Mouse (Mus musculus) embryonic facial prominence, embryonic 13.5 days (tissue): ENCODE measurements around the gene Tor2a. TPM values are rescaled to one million over a fixed set of nuclear protein-coding genes. Genes with fewer than 3 reads are reported as not detected.

ENCODE experiments used
- ATAC-seq: fragments of 200-750 bp; cut with Nextera tagmentation; 2 replicates; pipeline ENCODE4 v1.8.0; 2017; ENCODE audit warnings: low read depth; ENCODE audit not compliant: insufficient number of reproducible peaks, insufficient read depth, low FRiP score, low TSS enrichment
- H3K27ac ChIP-seq: fragments of 300-500 bp; sonication (generic); 2 replicates; pipeline ENCODE4 v1.5.1; 2015; ENCODE audit warnings: moderate library complexity, mild to moderate bottlenecking, inconsistent platforms
- H3K27me3 ChIP-seq: fragments of 300-500 bp; sonication (generic); 2 replicates; pipeline ENCODE4 v1.6.1; 2015; ENCODE audit warnings: mild to moderate bottlenecking, inconsistent platforms
- H3K36me3 ChIP-seq: fragments of 300-500 bp; sonication (generic); 2 replicates; pipeline ENCODE4 v1.6.1; 2015; ENCODE audit warnings: mild to moderate bottlenecking, inconsistent platforms
- H3K4me1 ChIP-seq: fragments of 300-500 bp; sonication (generic); 2 replicates; pipeline ENCODE4 v1.6.1; 2015; ENCODE audit warnings: inconsistent platforms
- H3K4me2 ChIP-seq: fragments of 300-500 bp; sonication (generic); 2 replicates; pipeline ENCODE4 v1.6.1; 2015; ENCODE audit warnings: moderate library complexity, mild to moderate bottlenecking, inconsistent platforms
- H3K4me3 ChIP-seq: fragments of 300-500 bp; sonication (generic); 2 replicates; pipeline ENCODE4 v1.5.1; 2015; ENCODE audit warnings: mild to moderate bottlenecking, inconsistent platforms
- H3K9ac ChIP-seq: fragments of 300-500 bp; sonication (generic); 2 replicates; pipeline ENCODE4 v1.6.1; 2015; ENCODE audit warnings: mild to moderate bottlenecking, inconsistent platforms
- H3K9me3 ChIP-seq: fragments of 300-500 bp; sonication (generic); 2 replicates; pipeline ENCODE4 v1.6.1; 2016; ENCODE audit warnings: inconsistent platforms
- WGBS: fragments of 180-500 bp; shearing (Covaris S2); methylation state at CpG from one replicate; pipeline ENCODE4 v1.1.7; 2015; ENCODE audit warnings: mixed read lengths; 5-methylcytosine and 5-hydroxymethylcytosine counted together
- polyA plus RNA-seq: library from polyadenylated mRNA; unstranded; fragments of >200 nt; fragmentation: Nextera tagmentation; extraction: Ambion mirVana; gene quantifications from 2 replicates; pipeline ENCODE4 v1.2.1, GENCODE M21; 2015

Gene Tor2a
- 65.1 and 72.3 TPM in 2 replicates for polyA plus RNA-seq

DNA sequence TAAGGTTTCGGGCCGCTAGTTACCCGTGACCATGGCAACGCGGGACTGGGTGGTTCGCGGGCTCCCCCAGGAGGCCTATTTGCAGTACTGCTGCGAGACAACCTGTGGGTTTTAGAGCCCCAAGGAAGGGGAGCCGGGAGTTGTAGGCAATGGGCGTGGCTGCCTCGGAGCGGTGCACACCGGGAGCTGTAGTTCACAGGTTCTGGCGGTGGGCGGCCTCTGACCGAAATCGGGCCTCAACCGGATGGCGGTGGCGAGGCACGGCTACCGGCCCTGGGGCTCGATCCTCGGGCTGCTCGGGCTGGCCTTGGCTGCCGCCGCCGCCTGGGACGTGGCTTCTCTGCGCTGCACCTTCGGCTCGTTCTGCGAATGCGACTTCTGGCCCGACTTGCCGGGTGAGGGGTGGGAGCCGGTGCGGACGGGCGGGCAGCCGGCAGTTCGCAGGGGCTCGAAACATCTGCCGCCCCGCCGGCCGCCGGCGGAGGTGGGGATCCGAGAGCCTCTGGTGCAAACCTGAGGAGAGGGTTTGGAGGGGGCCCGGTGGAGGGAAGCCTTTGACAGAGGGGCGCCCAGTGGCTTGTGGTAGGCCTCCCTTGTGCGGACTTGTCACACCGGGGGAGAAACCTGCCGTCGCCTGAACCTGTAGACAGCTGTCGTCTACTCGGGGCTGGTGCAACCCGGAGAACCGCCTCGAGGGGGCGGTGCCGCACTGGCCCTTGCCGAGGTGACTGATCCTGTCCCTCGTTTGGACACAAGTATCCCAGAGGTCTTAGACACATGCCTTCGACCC, at the start of gene Tor2a:
Gene Tor2a, plus strand, starts transcription at position 179 of the 790 bp plus-strand sequence.
- Histone ChIP-seq H3K9ac (peak within 1 kb of the TSS; percentile 86), H3K4me2 (peak within 1 kb of the TSS; percentile 58), H3K27ac (peak within 1 kb of the TSS; percentile 89), H3K4me3 (peak within 1 kb of the TSS; percentile 72), H3K27me3 (no peaks in the 10 kb centered on the region), H3K9me3 (no peaks in the 10 kb centered on the region), H3K4me1 (peaks cover 11% of the 10 kb centered on the region), H3K36me3 (peaks cover 40% of the 10 kb centered on the region)
- peak; percentile 89 for ATAC-seq
- under 1% methylated on average over 66 of the region's 66 CpGs for WGBS

GRCm38 (mm10) chr2:32708643-32709042, 48.4 kb upstream of the Tor2a start:
- WGBS = 46% methylated on average over 3 of the region's 3 CpGs
- H3K9me3 ChIP-seq = no peaks in the 10 kb centered on the region
- H3K36me3 ChIP-seq = peaks cover 74% of the 10 kb centered on the region
- peaks cover 11% of the 10 kb centered on the region for H3K4me1 ChIP-seq
- H3K27ac ChIP-seq = no peak overlapping the region
- no peak overlapping the region for H3K4me2 ChIP-seq
- no peak overlapping the region for H3K9ac ChIP-seq
- no peaks in the 10 kb centered on the region for H3K27me3 ChIP-seq
- no peak for ATAC-seq
- H3K4me3 ChIP-seq = no peak overlapping the region

GRCm38 (mm10) chr2:32709521-32710137, 47.4 kb upstream of the Tor2a start:
- Histone ChIP-seq H3K4me3 (no peak overlapping the region), H3K9me3 (no peaks in the 10 kb centered on the region), H3K4me1 (peaks cover 20% of the 10 kb centered on the region), H3K27ac (0 out of 2 replicates have a peak overlapping the region, but pooled peaks have one; percentile 4), H3K4me2 (no peak overlapping the region), H3K27me3 (no peaks in the 10 kb centered on the region), H3K9ac (no peak overlapping the region), H3K36me3 (peaks cover 64% of the 10 kb centered on the region)
- no peak for ATAC-seq
- WGBS = 92% methylated on average over 20 of the region's 20 CpGs

- Histone ChIP-seq H3K4me1 (peaks cover 25% of the 10 kb centered on the region), H3K4me2 (no peak overlapping the region), H3K4me3 (no peak overlapping the region), H3K27me3 (no peaks in the 10 kb centered on the region), H3K27ac (no peak overlapping the region), H3K9me3 (no peaks in the 10 kb centered on the region), H3K36me3 (peaks cover 56% of the 10 kb centered on the region), H3K9ac (no peak overlapping the region)
- WGBS = 86% methylated on average over 5 of the region's 5 CpGs
- no peak for ATAC-seq
These were observed 46.6 kb upstream of the Tor2a start for GRCm38 (mm10) chr2:32710425-32710824.

DNA sequence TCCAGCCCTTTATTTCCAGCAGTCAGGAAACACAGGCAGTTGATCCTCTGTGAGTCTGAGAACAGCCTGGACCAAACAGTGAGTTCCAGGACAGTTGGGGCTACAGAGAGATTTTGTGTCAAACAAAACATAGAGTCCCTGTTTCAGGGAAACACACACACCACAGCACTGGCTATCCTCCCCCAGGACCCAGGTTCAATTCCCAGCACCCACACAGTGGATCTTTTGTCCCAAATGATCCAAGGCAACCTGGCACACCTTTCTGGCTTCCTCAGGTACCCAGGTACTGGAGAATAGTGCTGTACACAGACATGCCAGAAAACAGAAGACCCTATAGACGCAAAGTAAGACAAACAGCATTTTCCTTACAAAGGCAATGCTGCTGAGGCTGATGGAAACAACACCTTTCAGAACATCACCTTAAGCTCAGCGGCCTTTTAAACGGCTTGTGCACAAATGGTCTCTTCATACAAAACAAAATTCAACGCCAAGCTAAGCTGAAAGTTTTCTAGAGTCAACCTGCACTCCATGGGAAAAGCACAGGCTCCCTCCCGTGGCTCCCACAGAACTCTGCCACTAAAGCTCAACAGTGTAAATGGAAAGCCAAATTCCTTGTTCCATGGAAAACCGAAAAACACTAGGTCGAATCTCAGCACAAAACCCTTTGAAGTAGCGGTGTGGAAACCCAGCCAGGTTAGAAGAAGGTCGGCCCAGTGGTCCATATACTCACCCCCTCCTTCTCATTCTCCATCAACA, 45.6 kb upstream of the Tor2a start:
- no peaks in the 10 kb centered on the region for H3K9me3 ChIP-seq
- H3K27ac ChIP-seq = peak overlapping the region; percentile 97
- H3K4me1 ChIP-seq = peaks cover 25% of the 10 kb centered on the region
- peak overlapping the region; percentile 88 for H3K9ac ChIP-seq
- H3K27me3 ChIP-seq = no peaks in the 10 kb centered on the region
- peak overlapping the region; percentile 87 for H3K4me3 ChIP-seq
- peak overlapping the region; percentile 93 for H3K4me2 ChIP-seq
- 26% methylated on average over 9 of the region's 9 CpGs for WGBS
- no peak for ATAC-seq
- peaks cover 45% of the 10 kb centered on the region for H3K36me3 ChIP-seq

- H3K27ac ChIP-seq = peak overlapping the region; percentile 97
- peak; percentile 44 for ATAC-seq
- no peaks in the 10 kb centered on the region for H3K9me3 ChIP-seq
- WGBS = under 1% methylated on average over 41 of the region's 41 CpGs
- peak overlapping the region; percentile 93 for H3K4me2 ChIP-seq
- H3K9ac ChIP-seq = peak overlapping the region; percentile 88
- peaks cover 25% of the 10 kb centered on the region for H3K4me1 ChIP-seq
- H3K27me3 ChIP-seq = no peaks in the 10 kb centered on the region
- peaks cover 39% of the 10 kb centered on the region for H3K36me3 ChIP-seq
- peak overlapping the region; percentile 87 for H3K4me3 ChIP-seq
These were observed 44.9 kb upstream of the Tor2a start for GRCm38 (mm10) chr2:32712108-32712551.

DNA sequence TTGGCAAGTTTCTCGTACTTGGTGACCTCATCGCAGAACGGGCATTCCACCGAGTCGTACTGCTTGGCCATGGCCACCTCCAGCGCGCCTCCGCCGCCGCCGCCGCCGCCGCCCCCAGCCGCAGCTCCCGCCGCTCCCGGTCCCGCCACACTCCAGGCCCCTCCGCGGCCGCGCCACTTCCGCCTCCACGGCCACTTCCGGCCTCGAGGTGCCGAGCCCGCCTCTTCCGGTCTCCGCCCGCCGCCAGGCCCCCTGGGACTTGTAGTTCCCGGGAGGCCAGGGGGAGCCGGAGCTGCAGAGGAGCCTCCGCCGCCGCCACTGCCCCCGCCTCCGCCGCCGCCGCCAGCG, 44.5 kb upstream of the Tor2a start:
- WGBS = under 1% methylated on average over 39 of the region's 44 CpGs
- H3K36me3 ChIP-seq = peaks cover 35% of the 10 kb centered on the region
- no peaks in the 10 kb centered on the region for H3K9me3 ChIP-seq
- ATAC-seq = peak; percentile 86
- H3K27ac ChIP-seq = peak overlapping the region; percentile 97
- H3K27me3 ChIP-seq = no peaks in the 10 kb centered on the region
- H3K4me3 ChIP-seq = peak overlapping the region; percentile 87
- peaks cover 25% of the 10 kb centered on the region for H3K4me1 ChIP-seq
- peak overlapping the region; percentile 88 for H3K9ac ChIP-seq
- peak overlapping the region; percentile 93 for H3K4me2 ChIP-seq

GRCm38 (mm10) chr2:32712934-32713817, 43.9 kb upstream of the Tor2a start, which contains the start of gene Cdk9:
Cdk9 (minus strand) TSS chr2:32713076.
- Histone ChIP-seq H3K9me3 (no peaks in the 10 kb centered on the region), H3K36me3 (peaks cover 29% of the 10 kb centered on the region), H3K9ac (peak within 1 kb of the TSS; percentile 88), H3K4me3 (peak within 1 kb of the TSS; percentile 87), H3K27ac (peak within 1 kb of the TSS; percentile 97), H3K4me2 (peak within 1 kb of the TSS; percentile 93), H3K27me3 (no peaks in the 10 kb centered on the region), H3K4me1 (peaks cover 25% of the 10 kb centered on the region)
- under 1% methylated on average over 62 of the region's 79 CpGs for WGBS
- peak; percentile 86 for ATAC-seq

DNA sequence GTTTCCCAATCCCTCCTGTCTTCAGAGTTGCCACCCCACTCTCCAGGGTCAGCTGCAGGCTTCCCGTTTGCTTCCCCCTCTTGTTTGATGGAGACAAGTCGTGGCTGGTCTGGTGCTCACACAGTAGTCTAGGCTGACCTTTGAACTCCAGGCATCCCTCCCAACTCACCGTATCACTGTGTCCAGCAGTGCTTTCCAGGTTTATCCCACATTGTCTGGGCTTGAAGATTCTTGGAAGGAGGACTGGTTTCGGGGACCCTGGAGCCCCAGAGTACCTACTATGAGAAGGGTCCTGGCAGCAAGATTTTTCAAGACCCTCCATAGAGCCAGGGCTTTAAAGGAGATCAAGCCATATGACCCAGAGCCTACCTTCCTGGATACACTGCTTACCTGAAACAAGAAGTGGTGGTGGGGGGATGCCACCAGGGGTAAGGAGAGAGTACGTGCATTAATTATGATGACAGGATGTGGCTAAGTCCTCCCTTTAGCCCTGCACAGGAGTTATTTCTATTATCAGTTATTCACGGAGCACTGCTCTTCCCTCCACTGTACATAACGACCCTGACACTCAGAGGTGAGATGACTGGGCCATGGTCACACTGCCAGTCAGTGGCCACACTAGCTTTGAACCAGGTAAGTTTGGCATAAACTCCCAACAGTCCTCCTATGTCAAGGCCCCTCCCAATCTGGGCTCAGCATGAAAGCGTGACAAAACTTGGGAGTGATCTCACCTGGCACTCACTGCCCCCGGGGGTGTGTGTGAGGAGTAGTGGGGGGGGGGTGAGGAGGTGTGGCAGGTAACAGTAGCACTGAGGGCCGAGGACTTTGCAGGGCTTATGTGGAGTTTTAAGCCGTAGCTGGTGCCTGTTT, 42.7 kb upstream of the Tor2a start:
- Histone ChIP-seq H3K36me3 (peaks cover 18% of the 10 kb centered on the region), H3K9me3 (no peaks in the 10 kb centered on the region), H3K4me1 (peaks cover 30% of the 10 kb centered on the region), H3K4me3 (peak overlapping the region; percentile 87; the same call in 1 of the 2 replicates), H3K27me3 (no peaks in the 10 kb centered on the region), H3K27ac (peak overlapping the region; percentile 97), H3K9ac (peak overlapping the region; percentile 61; the same call in 1 of the 2 replicates), H3K4me2 (peak overlapping the region; percentile 93)
- ATAC-seq = no peak
- 51% methylated on average over 11 of the region's 11 CpGs for whole genome bisulfite sequencing

DNA sequence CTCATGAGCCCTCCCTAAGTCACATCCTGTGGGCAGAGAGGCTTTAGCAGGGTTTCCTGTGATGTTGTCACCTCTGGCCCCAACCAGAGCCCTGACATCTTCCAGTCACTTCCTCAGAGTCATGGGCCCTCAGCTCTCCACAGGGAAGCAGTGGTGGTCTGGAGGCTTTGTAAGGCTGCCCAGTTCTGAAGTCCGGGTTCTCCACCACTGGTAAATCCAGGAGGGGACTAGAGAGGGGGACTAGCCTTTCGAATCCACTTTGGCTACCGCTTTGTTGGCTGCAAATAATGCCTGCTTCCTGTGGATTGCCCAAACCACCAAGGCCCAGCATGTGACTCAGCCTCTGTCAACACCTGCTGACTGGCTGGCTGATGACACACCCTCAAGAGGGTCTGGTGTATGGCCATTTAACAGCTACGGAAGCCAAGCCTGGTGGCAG, 42.0 kb upstream of the Tor2a start:
- Histone ChIP-seq H3K4me3 (no peak overlapping the region), H3K36me3 (peaks cover 11% of the 10 kb centered on the region), H3K27me3 (no peaks in the 10 kb centered on the region), H3K27ac (no peak overlapping the region; the same call in 1 of the 2 replicates), H3K9ac (no peak overlapping the region), H3K4me2 (no peak overlapping the region), H3K9me3 (no peaks in the 10 kb centered on the region), H3K4me1 (peaks cover 30% of the 10 kb centered on the region)
- 72% methylated on average over 4 of the region's 4 CpGs for WGBS
- no peak for ATAC-seq
